Mouse (Mus musculus) small intestine, adult 2 months (tissue): ENCODE results near the gene Otogl.

ENCODE experiments used
- CTCF ChIP-seq: fragments of 200-500 bp; IDR thresholded peaks from 2 replicates; pipeline ENCODE4 v1.5.1; 2012; ENCODE audit warnings: low read depth, mild to moderate bottlenecking, control low read depth, inconsistent platforms, low read length, moderate library complexity, mixed read lengths; ENCODE audit not compliant: insufficient replicate concordance, insufficient read length; ENCODE audit errors: extremely low read depth
- POLR2A ChIP-seq: fragments of 200-500 bp; IDR thresholded peaks from 2 replicates; pipeline ENCODE4 v1.6.1; 2012; ENCODE audit warnings: low read depth, mild to moderate bottlenecking, control low read depth, inconsistent platforms, low read length, moderate library complexity

DNA sequence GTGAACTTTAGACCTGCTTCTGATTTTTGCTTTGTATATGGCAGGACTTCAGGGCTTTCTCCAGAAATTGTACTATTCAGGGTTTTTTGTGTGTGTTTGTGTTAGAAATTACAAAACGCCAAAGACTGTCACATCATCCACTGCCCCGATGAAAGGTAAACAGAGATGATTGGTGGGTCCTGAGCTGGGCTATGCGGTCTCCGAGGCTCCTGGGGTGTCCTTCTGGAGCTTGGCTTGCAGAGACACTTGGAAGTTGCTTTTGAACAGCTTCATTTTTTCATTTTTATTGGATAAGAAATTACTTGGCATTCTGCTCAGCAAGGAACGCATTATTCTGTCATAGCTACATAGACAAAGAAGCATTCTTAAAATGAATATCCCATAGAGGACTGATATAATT is 44.7 kb upstream of the Otogl start:
- TF ChIP-seq POLR2A, result no peak
- TF ChIP-seq CTCF, result no peak
